Mouse (Mus musculus) erythroblast, embryonic 14.5 days (primary cell): Measurements from ENCODE around the gene Med22. TPM values are rescaled to one million over a fixed set of nuclear protein-coding genes. Genes with fewer than 3 reads are reported as not detected.

Experiments used
- H3K27me3 ChIP-seq: 2 replicates; pipeline ENCODE4 v1.6.1; 2012; ENCODE audit warnings: inconsistent platforms; ENCODE audit not compliant: control insufficient read depth
- H3K36me3 ChIP-seq: 2 replicates; pipeline ENCODE4 v1.6.1; 2012; ENCODE audit warnings: mild to moderate bottlenecking, inconsistent platforms; ENCODE audit not compliant: control insufficient read depth
- H3K4me1 ChIP-seq: 2 replicates; pipeline ENCODE4 v1.6.1; 2012; ENCODE audit warnings: inconsistent platforms; ENCODE audit not compliant: control insufficient read depth
- H3K4me3 ChIP-seq: replicated peaks from 2 replicates; pipeline ENCODE3; 2012; ENCODE audit warnings: moderate library complexity, mild to moderate bottlenecking, inconsistent platforms
- H3K9me3 ChIP-seq: 2 replicates; pipeline ENCODE4 v1.6.1; 2012; ENCODE audit warnings: low read length, inconsistent platforms, mixed read lengths; ENCODE audit not compliant: control insufficient read depth
- GATA1 ChIP-seq: IDR thresholded peaks from 2 replicates; pipeline ENCODE4 v1.6.1; 2012; ENCODE audit warnings: low read length, inconsistent platforms, mixed read lengths
- TAL1 ChIP-seq: IDR thresholded peaks from 3 replicates; pipeline ENCODE4 v1.6.1; 2012; ENCODE audit warnings: low read length, inconsistent platforms, mixed read lengths
- polyA plus RNA-seq: library from polyadenylated mRNA; stranded (reverse); fragments of >175 nt; gene quantifications from 2 replicates; pipeline ENCODE4 v1.2.3, GENCODE M21; 2012

Gene Med22
- polyA plus RNA-seq, result 2.0 and 2.6 TPM in 2 replicates

DNA sequence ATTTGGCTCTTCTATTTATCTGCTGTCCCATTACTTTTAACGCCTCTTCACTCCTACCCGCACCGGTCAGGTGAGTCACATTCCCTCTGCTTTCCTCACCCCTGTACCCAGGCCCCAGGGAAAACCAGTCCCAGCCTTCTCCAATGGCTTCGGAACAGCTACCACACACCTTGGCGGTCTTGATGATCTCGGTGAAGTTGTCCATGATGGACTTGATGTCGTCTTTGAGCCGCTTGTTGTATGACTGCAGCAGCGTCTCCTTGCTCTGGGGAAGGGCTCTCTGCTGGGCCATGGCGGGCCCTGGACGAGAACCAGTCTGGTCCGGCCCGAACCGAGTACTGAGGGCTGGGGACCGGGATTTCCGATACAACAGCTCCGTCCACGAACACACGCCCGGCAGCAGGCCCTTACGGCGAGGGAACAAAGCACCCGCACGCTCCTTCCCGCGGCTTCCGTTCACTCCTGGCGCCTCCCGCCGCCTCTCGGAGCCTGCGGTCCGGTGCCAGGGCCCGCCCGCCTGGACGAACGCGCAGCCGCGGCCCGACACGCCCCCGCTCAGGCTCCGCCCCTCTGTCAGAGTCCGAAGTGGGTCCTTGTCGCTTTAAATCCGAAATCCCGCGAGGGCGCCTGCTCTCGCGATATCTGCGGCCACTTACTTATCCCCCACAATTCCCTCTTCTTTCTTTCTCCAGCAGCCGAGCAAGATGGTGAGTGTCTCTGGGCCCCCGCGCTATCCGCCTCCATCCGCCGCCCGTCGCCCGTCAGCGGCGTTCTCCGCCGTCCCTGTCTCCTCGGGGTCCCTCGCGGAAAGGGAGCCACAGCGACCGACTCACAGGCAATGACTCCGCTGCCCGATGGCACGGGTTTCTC lies at the start of gene Med22, which contains the start of gene Rpl7a:
Gene Med22, minus strand, starts transcription at position 554 of the 870 bp plus-strand sequence.
Gene Rpl7a, plus strand, starts transcription at position 641 of the 870 bp plus-strand sequence.
- no peak for TF ChIP-seq TAL1
- TF ChIP-seq GATA1, result no peak
- no peaks in the 10 kb centered on the region for H3K9me3 ChIP-seq
- H3K27me3 ChIP-seq, result no peaks in the 10 kb centered on the region
- peaks cover 82% of the 10 kb centered on the region for H3K36me3 ChIP-seq
- peaks cover 77% of the 10 kb centered on the region for H3K4me1 ChIP-seq
- peak within 1 kb of the TSS; percentile 83 for H3K4me3 ChIP-seq

GRCm38 (mm10) chr2:26957488-26957859 lies 47.0 kb upstream of the Med22 start:
- no peak overlapping the region for H3K4me3 ChIP-seq
- TF ChIP-seq TAL1 (no peak), GATA1 (no peak)
- H3K36me3 ChIP-seq, result peaks cover 95% of the 10 kb centered on the region
- peaks cover 16% of the 10 kb centered on the region for H3K4me1 ChIP-seq
- H3K9me3 ChIP-seq, result no peaks in the 10 kb centered on the region
- no peaks in the 10 kb centered on the region for H3K27me3 ChIP-seq

GRCm38 (mm10) chr2:26956811-26957487 lies 46.5 kb upstream of the Med22 start:
- H3K36me3 ChIP-seq, result peaks cover 95% of the 10 kb centered on the region
- TF ChIP-seq TAL1 (no peak), GATA1 (no peak)
- peaks cover 11% of the 10 kb centered on the region for H3K4me1 ChIP-seq
- no peaks in the 10 kb centered on the region for H3K27me3 ChIP-seq
- no peaks in the 10 kb centered on the region for H3K9me3 ChIP-seq
- H3K4me3 ChIP-seq, result no peak overlapping the region

DNA sequence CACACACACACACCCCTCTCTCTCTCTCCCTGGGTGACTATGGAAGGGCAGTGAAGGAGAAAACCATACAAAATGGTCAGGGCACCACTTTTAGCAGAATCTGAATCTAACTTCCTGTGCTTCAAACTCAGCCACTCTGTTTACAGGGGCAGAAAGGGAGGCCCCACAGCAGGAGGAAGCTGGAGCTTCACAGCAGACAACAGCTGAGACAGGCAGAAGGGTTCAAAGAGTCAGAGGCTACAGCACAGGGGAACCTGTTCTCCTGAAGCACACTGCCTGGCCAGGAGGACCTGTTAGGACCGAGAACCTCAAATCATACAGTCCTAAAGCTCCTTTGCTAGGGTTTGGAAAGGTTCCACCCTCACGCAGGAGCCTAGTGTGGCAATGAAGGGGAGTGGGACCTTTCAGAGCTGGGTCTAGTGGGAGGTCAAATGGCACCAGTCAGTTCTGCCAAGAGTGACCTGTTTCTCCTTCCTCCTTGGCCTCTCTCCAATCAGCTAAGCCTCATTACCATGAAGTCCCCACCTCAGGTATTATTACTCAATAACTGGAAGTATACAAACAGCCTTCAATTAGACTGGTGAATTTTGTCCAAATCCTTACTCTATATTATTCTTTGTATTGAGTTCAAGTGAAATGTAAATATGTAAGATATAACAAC lies 44.4 kb upstream of the Med22 start:
- TF ChIP-seq GATA1, result no peak
- TF ChIP-seq TAL1, result no peak
- no peaks in the 10 kb centered on the region for H3K9me3 ChIP-seq
- no peaks in the 10 kb centered on the region for H3K27me3 ChIP-seq
- H3K36me3 ChIP-seq, result peaks cover 95% of the 10 kb centered on the region
- no peak overlapping the region for H3K4me3 ChIP-seq
- H3K4me1 ChIP-seq, result no peaks in the 10 kb centered on the region

DNA sequence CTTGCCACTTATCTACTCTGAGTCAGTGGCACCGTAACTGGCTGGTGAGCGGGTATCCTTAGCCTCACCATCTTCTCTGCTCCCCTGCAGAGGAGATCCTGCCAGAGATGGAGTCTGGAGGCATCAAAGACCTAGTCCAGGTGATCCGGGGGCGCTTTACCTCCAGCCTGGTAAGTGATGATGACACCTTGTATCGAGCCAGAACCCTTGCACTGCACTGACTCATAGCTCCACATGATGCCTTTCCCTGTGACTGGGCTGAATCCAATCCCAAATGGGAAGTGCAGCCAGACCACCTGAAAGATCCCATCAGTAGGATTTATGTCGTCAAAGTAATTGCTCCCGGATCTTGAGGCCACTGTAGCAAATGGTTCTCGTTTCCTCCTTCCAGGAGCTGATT lies 42.4 kb upstream of the Med22 start:
- Histone ChIP-seq H3K4me3 (no peak overlapping the region), H3K9me3 (no peaks in the 10 kb centered on the region), H3K27me3 (no peaks in the 10 kb centered on the region), H3K36me3 (peaks cover 93% of the 10 kb centered on the region), H3K4me1 (no peaks in the 10 kb centered on the region)
- no peak for TF ChIP-seq GATA1
- no peak for TF ChIP-seq TAL1

- Histone ChIP-seq H3K27me3 (no peaks in the 10 kb centered on the region), H3K9me3 (no peaks in the 10 kb centered on the region), H3K36me3 (peaks cover 91% of the 10 kb centered on the region), H3K4me3 (no peak overlapping the region), H3K4me1 (no peaks in the 10 kb centered on the region)
- TF ChIP-seq TAL1 (no peak), GATA1 (no peak)
Observed at GRCm38 (mm10) chr2:26952193-26952592, 41.7 kb upstream of the Med22 start.

DNA sequence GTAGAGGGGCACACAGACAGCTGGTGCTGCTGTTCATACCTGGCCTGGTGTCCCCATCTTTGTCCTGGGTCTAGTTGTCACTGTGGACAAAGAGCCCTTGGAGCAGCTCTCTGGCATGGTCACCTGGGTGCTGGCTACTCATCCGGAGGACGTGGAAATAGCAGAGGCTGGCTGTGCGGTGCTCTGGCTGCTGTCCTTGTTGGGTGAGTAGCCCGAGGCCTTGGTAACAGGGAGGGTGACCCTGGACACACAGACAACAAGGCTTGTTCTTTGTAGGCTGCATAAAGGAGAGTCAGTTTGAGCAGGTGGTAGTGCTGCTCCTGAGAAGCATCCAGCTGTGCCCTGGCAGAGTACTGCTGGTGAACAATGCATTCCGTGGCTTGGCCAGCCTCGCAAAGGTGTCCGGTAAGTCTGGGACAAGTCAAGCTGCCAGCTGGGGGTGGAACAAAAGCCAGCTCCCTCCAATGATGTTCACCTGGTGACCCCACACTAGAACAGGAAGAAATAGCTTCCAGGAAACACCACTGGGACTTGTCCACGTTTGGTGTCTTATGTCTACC lies 40.9 kb upstream of the Med22 start:
- Histone ChIP-seq H3K36me3 (peaks cover 85% of the 10 kb centered on the region), H3K4me1 (no peaks in the 10 kb centered on the region), H3K9me3 (no peaks in the 10 kb centered on the region), H3K4me3 (no peak overlapping the region), H3K27me3 (no peaks in the 10 kb centered on the region)
- no peak for TF ChIP-seq GATA1
- no peak for TF ChIP-seq TAL1

DNA sequence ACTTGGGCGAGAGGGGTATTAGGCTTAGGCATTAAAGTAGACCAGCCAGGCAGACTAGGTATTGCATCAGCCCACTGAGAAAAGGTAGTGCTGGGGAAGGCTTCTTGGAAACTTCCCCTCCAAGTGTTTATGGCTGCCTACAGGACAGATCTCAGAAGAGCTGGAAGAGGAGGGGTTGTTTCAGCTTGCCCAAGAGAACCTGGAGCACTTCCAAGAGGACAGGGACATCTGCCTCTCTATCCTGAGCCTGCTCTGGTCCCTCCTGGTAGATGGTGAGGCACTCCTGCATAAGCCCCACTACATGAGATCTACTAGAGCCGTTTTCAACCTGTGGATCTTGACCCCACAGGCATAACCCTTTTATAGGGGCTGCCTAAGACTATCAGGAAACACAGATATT lies 39.9 kb upstream of the Med22 start:
- TF ChIP-seq TAL1 (no peak), GATA1 (no peak)
- H3K4me3 ChIP-seq, result no peak overlapping the region
- no peaks in the 10 kb centered on the region for H3K4me1 ChIP-seq
- H3K9me3 ChIP-seq, result no peaks in the 10 kb centered on the region
- no peaks in the 10 kb centered on the region for H3K27me3 ChIP-seq
- peaks cover 76% of the 10 kb centered on the region for H3K36me3 ChIP-seq
